15 mouse cellular contexts compared by ENCODE assay signal in the genomic region with DNA sequence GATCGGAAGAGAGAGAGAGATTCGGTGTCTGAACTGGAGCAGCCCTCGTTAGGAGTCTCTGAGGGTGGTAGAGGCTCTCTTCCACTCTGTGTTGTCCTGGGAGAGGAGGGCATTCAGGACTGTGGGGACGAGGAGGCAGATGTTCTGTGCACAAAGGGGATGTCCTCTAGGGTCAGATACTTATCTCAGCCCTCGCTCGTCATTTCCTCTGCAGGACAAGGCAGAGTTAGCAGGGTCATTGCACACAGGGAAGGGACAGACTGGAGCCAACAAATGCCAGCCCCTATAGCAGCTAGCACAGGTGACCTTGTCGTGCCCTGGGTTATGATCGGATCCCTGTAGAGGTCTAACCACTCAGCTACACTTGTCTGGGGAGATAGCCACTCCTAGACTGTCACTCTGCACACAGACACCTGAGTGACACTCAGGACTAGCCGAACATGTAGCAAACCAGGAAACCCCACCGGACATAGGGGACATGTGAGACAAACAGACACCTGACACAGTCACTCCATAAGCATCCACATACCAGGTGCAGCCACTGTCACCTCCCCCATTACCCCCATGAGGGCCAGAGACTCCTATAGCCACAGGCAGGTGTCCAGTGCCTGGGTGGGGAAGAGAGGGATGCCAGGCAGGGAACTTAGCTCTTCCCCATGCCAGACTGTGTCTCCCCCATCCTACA. TPM values are rescaled to one million over a fixed set of nuclear protein-coding genes. Genes with fewer than 3 reads are reported as not detected.
DNase-seq lines count a peak whose midpoint lies in the region; ATAC-seq and TF ChIP-seq lines count a peak whose summit lies in the region.
"Had no signal": no experiment of that assay in that cellular context is flagged by ENCODE, and none has a peak within 500 bp of the region (broad histone marks: within the 10 kb centered on the region; RNA-seq: fewer than 3 reads in every experiment).

No protein-coding gene starts in this region.

- H3K27me3 ChIP-seq in forebrain, embryonic 14.5 days (replicated peaks; ENCODE audit: control insufficient read depth, insufficient read depth, low read length): no peaks in the 10 kb centered on the region
- H3K27me3 ChIP-seq in forebrain, embryonic 10.5 days (ENCODE audit: poor library complexity, severe bottlenecking): peaks cover 26% of the 10 kb centered on the region
- no peaks in the 10 kb centered on the region for H3K27me3 ChIP-seq in heart, postnatal 0 days (ENCODE audit: control insufficient read depth, insufficient read depth, low read length)
- H3K27me3 ChIP-seq in heart, embryonic 12.5 days (replicated peaks): peaks cover 49% of the 10 kb centered on the region
- H3K27me3 ChIP-seq: intestine, embryonic 15.5 days had no signal

- no peaks in the 10 kb centered on the region for H3K9me3 ChIP-seq in forebrain, embryonic 14.5 days (replicated peaks; ENCODE audit: control insufficient read depth, low read length)
- no peaks in the 10 kb centered on the region for H3K9me3 ChIP-seq in forebrain, embryonic 10.5 days
- H3K9me3 ChIP-seq in heart, postnatal 0 days (replicated peaks; ENCODE audit: control insufficient read depth, low read length): no peaks in the 10 kb centered on the region
- H3K9me3 ChIP-seq in heart, embryonic 12.5 days (replicated peaks): no peaks in the 10 kb centered on the region
- H3K9me3 ChIP-seq: intestine, embryonic 15.5 days; liver, embryonic 15.5 days had no signal

- no peak for TF ChIP-seq EP300 in heart, postnatal 0 days (IDR thresholded peaks at IDR 0.05; ENCODE audit: low read depth)

- peak overlapping the region; percentile 27; the same call in 1 of the 2 replicates for H3K27ac ChIP-seq in forebrain, embryonic 14.5 days (ENCODE audit: low read depth, low read length)
- no peak overlapping the region for H3K27ac ChIP-seq in forebrain, embryonic 10.5 days
- peak overlapping the region; percentile 58 for H3K27ac ChIP-seq in heart, postnatal 0 days (ENCODE audit: low read depth)
- no peak overlapping the region for H3K27ac ChIP-seq in heart, embryonic 12.5 days (ENCODE audit: poor library complexity, severe bottlenecking)
- peak overlapping the region; percentile 82 for H3K27ac ChIP-seq in layer of hippocampus, adult 2 months
- H3K27ac ChIP-seq: intestine, embryonic 15.5 days; liver, embryonic 15.5 days had no signal

- H3K4me2 ChIP-seq in forebrain, embryonic 14.5 days (ENCODE audit: low read length): no peak overlapping the region
- peak overlapping the region; percentile 14; the same call in 1 of the 2 replicates for H3K4me2 ChIP-seq in heart, postnatal 0 days (ENCODE audit: low read depth, low read length)
- no peak overlapping the region for H3K4me2 ChIP-seq in heart, embryonic 12.5 days
- H3K4me2 ChIP-seq: intestine, embryonic 15.5 days; liver, embryonic 15.5 days had no signal

- no peak for ATAC-seq in forebrain, embryonic 14.5 days
- peak; percentile 23 for ATAC-seq in heart, postnatal 0 days (ENCODE audit: insufficient read depth, low read depth)
- no peak for ATAC-seq in heart, embryonic 12.5 days (ENCODE audit: insufficient number of reproducible peaks, low FRiP score)
- ATAC-seq: intestine, embryonic 15.5 days had no signal

- 57% methylated on average over 10 of the region's 10 CpGs for WGBS in forebrain, embryonic 14.5 days
- WGBS in forebrain, embryonic 10.5 days: 60% methylated on average over 10 of the region's 10 CpGs
- 47% methylated on average over 10 of the region's 10 CpGs for WGBS in heart, postnatal 0 days
- WGBS in heart, embryonic 12.5 days: 43% methylated on average over 10 of the region's 10 CpGs

- no peaks in the 10 kb centered on the region for H3K36me3 ChIP-seq in forebrain, embryonic 14.5 days (ENCODE audit: control insufficient read depth, insufficient read depth, low read length)
- no peaks in the 10 kb centered on the region for H3K36me3 ChIP-seq in forebrain, embryonic 10.5 days (replicated peaks)
- no peaks in the 10 kb centered on the region for H3K36me3 ChIP-seq in heart, postnatal 0 days (replicated peaks; ENCODE audit: control insufficient read depth, insufficient read depth, low read length)
- no peaks in the 10 kb centered on the region for H3K36me3 ChIP-seq in heart, embryonic 12.5 days
- H3K36me3 ChIP-seq: intestine, embryonic 15.5 days; liver, embryonic 15.5 days had no signal

- TF ChIP-seq CTCF in heart, postnatal 0 days (IDR thresholded peaks at IDR 0.05; ENCODE audit: low read depth): no peak
- TF ChIP-seq CTCF in layer of hippocampus, adult 2 months (conservative IDR thresholded peaks at IDR 0.05): no peak

- peaks cover 10% of the 10 kb centered on the region for H3K4me1 ChIP-seq in forebrain, embryonic 14.5 days (ENCODE audit: control insufficient read depth, insufficient read depth, low read length)
- peaks cover 68% of the 10 kb centered on the region for H3K4me1 ChIP-seq in forebrain, embryonic 10.5 days
- peaks cover 63% of the 10 kb centered on the region for H3K4me1 ChIP-seq in heart, postnatal 0 days (ENCODE audit: control insufficient read depth, insufficient read depth)
- H3K4me1 ChIP-seq in heart, embryonic 12.5 days (replicated peaks): peaks cover 25% of the 10 kb centered on the region

- H3K9ac ChIP-seq in forebrain, embryonic 14.5 days (ENCODE audit: low read length): no peak overlapping the region
- H3K9ac ChIP-seq in heart, postnatal 0 days (replicated peaks; ENCODE audit: low read depth, low read length): no peak overlapping the region; the same call in 1 of the 2 replicates
- no peak overlapping the region for H3K9ac ChIP-seq in heart, embryonic 12.5 days
- H3K9ac ChIP-seq: intestine, embryonic 15.5 days; liver, embryonic 15.5 days had no signal

- no peak overlapping the region for H3K4me3 ChIP-seq in forebrain, embryonic 14.5 days (ENCODE audit: low read depth, low read length)
- no peak overlapping the region for H3K4me3 ChIP-seq in forebrain, embryonic 10.5 days
- no peak overlapping the region for H3K4me3 ChIP-seq in heart, postnatal 0 days (ENCODE audit: low read depth, low read length)
- no peak overlapping the region for H3K4me3 ChIP-seq in heart, embryonic 12.5 days
- no peak overlapping the region; the same call in 1 of the 2 replicates for H3K4me3 ChIP-seq in layer of hippocampus, adult 2 months
- H3K4me3 ChIP-seq: intestine, embryonic 15.5 days; liver, embryonic 15.5 days had no signal

- DNase-seq in forebrain, embryonic 14.5 days (ENCODE audit: low spot score): no peak
- no peak for DNase-seq in forebrain, embryonic 10.5 days (ENCODE audit: extremely low spot score, low spot score)
- DNase-seq in heart, postnatal 0 days (ENCODE audit: low spot score): no peak
- no peak for DNase-seq in layer of hippocampus, adult 2 months (ENCODE audit: low spot score in 2 of 2)
- no peak for DNase-seq in layer of hippocampus, postnatal 14 days (ENCODE audit: low spot score in 2 of 2)
- DNase-seq in induced T-regulatory cell, adult 2 months (ENCODE audit: low read depth): peak; percentile 51
- no peak for DNase-seq in embryo, embryonic 9.5 days (ENCODE audit: extremely low spot score)
- DNase-seq: cerebellum, adult 8-10 months; thymus, postnatal 36 days had no signal

RNA-seq across cellular contexts. Expression of gene Pde2a, which starts 38.6 kb away (rescaled TPM):
- 27.0 and 34.7 TPM in 2 replicates for polyA plus RNA-seq in forebrain, embryonic 14.5 days (2014; fragmentation: Nextera tagmentation; extraction: Ambion mirVana)
- 16.2 and 16.3 TPM in 2 replicates for polyA plus RNA-seq in forebrain, embryonic 10.5 days (2016; fragmentation: Nextera tagmentation; extraction: Ambion mirVana)
- 4.7 and 35.2 TPM in 2 replicates for total RNA-seq in heart, postnatal 0 days (2014; rRNA removed; ENCODE audit: low replicate concordance)
- polyA plus RNA-seq in heart, postnatal 0 days (2015; fragmentation: Nextera tagmentation; extraction: Ambion mirVana): 19.3 and 22.1 TPM in 2 replicates
- 3.2 and 6.2 TPM in 2 replicates for polyA plus RNA-seq in heart, embryonic 12.5 days (2016; fragmentation: Nextera tagmentation; extraction: Ambion mirVana)
- 100 to 1,000 TPM; 300 to 318 TPM for total RNA-seq in layer of hippocampus, adult 2 months (2021)
- 100 to 1,000 TPM; 239 to 248 TPM for total RNA-seq in layer of hippocampus, postnatal 14 days (2021)

RNA-seq across cellular contexts. Expression of gene Gm45837, which starts 49.4 kb away (rescaled TPM):
- polyA plus RNA-seq in forebrain, embryonic 14.5 days (2014; fragmentation: Nextera tagmentation; extraction: Ambion mirVana): not detected in 2 replicates
- not detected in 2 replicates for polyA plus RNA-seq in forebrain, embryonic 10.5 days (2016; fragmentation: Nextera tagmentation; extraction: Ambion mirVana)
- total RNA-seq in heart, postnatal 0 days (2014; rRNA removed; ENCODE audit: low replicate concordance): 33.8 TPM in 1 of 2 replicates, not detected in the other
- polyA plus RNA-seq in heart, postnatal 0 days (2015; fragmentation: Nextera tagmentation; extraction: Ambion mirVana): 2.4 TPM in 1 of 2 replicates, not detected in the other
- 0.74 and 2.9 TPM in 2 replicates for polyA plus RNA-seq in heart, embryonic 12.5 days (2016; fragmentation: Nextera tagmentation; extraction: Ambion mirVana)
- 1 to 10 TPM in 1 of 2 experiments, not detected in 1; 2.4 TPM for total RNA-seq in layer of hippocampus, adult 2 months (2021)
- total RNA-seq in layer of hippocampus, postnatal 14 days (2021): not detected
- total RNA-seq: ES-E14; gastrocnemius, postnatal 4 days; megakaryocyte progenitor cell, adult 5-6 weeks had no signal
- polyA plus RNA-seq: liver, embryonic 15.5 days had no signal

Comparison
In these comparisons a context has a peak if more than half of its experiments do, and no peak if none do; other contexts are left out.
1. H3K27ac ChIP-seq: peak in forebrain, embryonic 14.5 days (single experiment), heart, postnatal 0 days (single experiment) and layer of hippocampus, adult 2 months (single experiment); none in forebrain, embryonic 10.5 days (single experiment) and heart, embryonic 12.5 days (single experiment).